Mouse (Mus musculus): ENCODE data around the gene Efcab3. TPM values are rescaled to one million over a fixed set of nuclear protein-coding genes. Genes with fewer than 3 reads are reported as not detected.
A peak's percentile ranks its signal among the peaks of the same experiment; 100 is the strongest.
"Not testable (repeated sequence)": the region's sequence is repeated elsewhere in the genome, so short reads cannot be mapped to it uniquely, and the experiment has no call there.

The Efcab3 gene
- 0.57 TPM in 1 of 2 replicates, not detected in the other for polyA plus RNA-seq (2015; fragmentation: Nextera tagmentation; extraction: Ambion mirVana)

DNA sequence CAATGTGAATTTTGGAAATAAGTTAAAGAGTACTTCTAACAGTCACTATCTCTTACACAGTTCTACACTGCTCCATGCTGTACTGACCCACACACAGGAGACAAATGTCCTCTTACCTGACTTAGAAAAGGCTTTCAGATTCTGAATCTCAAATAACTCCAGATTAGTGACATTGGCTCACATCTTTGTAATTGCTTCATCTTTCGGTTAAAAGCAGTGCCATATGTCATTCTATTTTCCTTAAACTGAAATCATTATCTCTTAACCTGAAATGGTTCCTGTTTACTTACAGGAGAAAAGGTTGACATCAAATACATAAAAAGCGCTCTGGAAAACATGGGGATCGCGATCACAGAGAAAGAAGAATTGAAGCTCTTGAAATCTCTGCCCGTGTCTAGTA is at the start of gene Efcab3:
Gene Efcab3, plus strand, starts transcription at position 301 of the 400 bp plus-strand sequence.
- Histone ChIP-seq H3K27me3 (no peaks in the 10 kb centered on the region), H3K4me2 (replicated peaks) (no peak within 1 kb of the TSS), H3K4me1 (no peaks in the 10 kb centered on the region), H3K9me3 (peaks cover 4% of the 10 kb centered on the region; the same call in 1 of the 2 replicates), H3K27ac (no peak within 1 kb of the TSS), H3K36me3 (no peaks in the 10 kb centered on the region), H3K4me3 (no peak within 1 kb of the TSS), H3K9ac (no peak within 1 kb of the TSS)
- 90% methylated on average over 5 of the region's 5 CpGs for WGBS
- no peak for ATAC-seq (ENCODE audit: low FRiP score, low read depth)

DNA sequence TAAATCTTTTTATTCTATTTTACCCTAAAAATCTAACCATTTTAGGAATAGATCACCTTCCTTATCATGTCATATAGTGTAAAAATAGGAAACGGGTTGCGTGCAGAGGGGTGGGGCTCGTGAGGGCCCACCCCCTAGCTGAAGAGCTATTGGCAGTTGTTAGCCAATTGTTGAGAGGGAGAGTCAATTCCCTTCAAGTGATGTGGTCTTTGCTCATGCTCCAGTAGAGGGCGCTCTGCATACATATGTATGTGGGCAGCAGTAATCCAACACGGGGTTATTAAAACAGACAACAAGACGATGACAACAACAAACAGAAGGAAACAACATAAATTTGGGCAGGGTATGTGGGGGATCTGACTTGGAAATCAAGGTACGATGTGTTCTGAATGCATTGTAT is 42.3 kb upstream of the Efcab3 start:
- Histone ChIP-seq H3K4me1 (no peaks in the 10 kb centered on the region), H3K27ac (no peak overlapping the region), H3K9me3 (no peaks in the 10 kb centered on the region), H3K27me3 (no peaks in the 10 kb centered on the region), H3K36me3 (no peaks in the 10 kb centered on the region), H3K4me3 (no peak overlapping the region), H3K4me2 (replicated peaks) (no peak overlapping the region), H3K9ac (no peak overlapping the region)
- ATAC-seq (ENCODE audit: low FRiP score, low read depth) = no peak
- WGBS = 75% methylated on average over 7 of the region's 7 CpGs

DNA sequence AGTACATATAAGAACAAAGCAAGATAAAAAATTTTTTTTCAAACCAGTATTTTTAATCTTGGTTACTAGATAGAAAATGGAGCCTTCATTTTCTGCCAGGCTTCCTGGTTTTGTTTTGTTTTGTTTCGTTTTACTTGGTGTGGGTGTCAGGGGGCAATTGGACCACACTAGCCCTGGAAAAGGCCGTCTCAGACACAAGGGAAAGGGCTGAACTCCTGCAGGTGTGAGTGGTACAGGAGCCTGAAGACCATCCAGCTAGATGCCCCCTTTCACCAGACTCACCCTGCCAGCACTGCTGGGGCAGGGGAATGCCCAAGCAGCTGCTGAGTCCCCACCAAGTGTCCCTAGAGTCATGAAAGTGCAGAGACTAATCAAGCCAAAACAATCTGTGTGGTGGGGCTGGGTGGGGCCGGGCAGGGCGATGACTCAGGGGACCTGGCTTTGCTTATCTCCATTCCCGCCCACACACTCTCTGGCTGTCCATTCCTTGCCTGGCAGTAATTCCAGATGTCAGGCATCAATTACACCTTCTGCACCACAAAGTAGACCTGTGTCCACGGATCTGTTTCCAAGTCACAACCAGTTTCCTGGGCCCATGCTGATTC is 34.5 kb upstream of the Efcab3 start:
- 30% methylated on average over 6 of the region's 6 CpGs for WGBS
- Histone ChIP-seq H3K27ac (no peak overlapping the region), H3K9me3 (no peaks in the 10 kb centered on the region), H3K4me3 (no peak overlapping the region), H3K4me1 (no peaks in the 10 kb centered on the region), H3K4me2 (replicated peaks) (no peak overlapping the region), H3K27me3 (no peaks in the 10 kb centered on the region), H3K36me3 (no peaks in the 10 kb centered on the region), H3K9ac (no peak overlapping the region)
- ATAC-seq (ENCODE audit: low FRiP score, low read depth) = no peak

DNA sequence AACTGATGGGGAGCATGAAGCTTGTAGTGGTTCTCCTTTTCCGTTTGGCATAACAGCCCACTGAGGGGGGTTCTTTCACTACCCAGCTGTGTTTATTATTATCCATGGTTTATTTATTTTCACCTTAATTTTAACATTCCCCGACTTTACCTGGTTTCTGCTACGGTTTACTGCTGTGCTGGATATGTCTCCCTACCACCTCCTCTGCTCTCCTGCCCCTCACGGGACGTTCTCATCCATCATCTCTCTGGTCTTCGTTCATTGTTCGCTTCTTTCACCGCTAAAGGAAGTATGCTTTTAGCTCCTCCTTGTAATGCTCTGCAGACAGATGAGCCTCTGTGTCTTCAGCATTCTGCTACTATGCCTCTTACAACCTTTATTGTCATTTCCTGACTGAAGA is 33.9 kb upstream of the Efcab3 start:
- Histone ChIP-seq H3K27ac (no peak overlapping the region), H3K9me3 (no peaks in the 10 kb centered on the region), H3K4me1 (no peaks in the 10 kb centered on the region), H3K36me3 (no peaks in the 10 kb centered on the region), H3K27me3 (no peaks in the 10 kb centered on the region), H3K4me3 (no peak overlapping the region), H3K9ac (no peak overlapping the region), H3K4me2 (replicated peaks) (no peak overlapping the region)
- no peak for ATAC-seq (ENCODE audit: low FRiP score, low read depth)
- WGBS = 78% methylated on average over 8 of the region's 8 CpGs

DNA sequence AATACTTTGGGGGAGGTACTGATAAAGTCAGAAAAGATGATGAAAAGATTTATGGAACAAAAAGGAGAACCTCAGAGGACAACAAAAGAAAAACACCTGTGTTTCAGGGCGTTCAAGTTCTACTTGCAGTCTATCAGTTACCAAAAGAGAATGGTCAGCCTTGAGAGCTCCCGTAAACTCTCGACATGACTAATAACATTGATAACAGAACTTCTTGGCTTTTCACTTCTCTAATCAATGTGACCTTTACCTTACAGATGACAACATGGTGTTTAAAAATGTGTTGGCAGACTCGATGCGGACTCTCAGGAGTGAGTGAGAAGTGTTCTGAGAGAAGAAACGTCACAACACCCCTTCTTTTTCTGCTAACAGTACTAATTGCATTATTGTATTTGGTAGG is 33.2 kb upstream of the Efcab3 start:
- H3K4me3 ChIP-seq = no peak overlapping the region
- no peak for ATAC-seq (ENCODE audit: low FRiP score, low read depth)
- no peaks in the 10 kb centered on the region for H3K27me3 ChIP-seq
- H3K9ac ChIP-seq = no peak overlapping the region
- no peak overlapping the region for H3K4me2 ChIP-seq (replicated peaks)
- no peaks in the 10 kb centered on the region for H3K9me3 ChIP-seq
- H3K4me1 ChIP-seq = no peaks in the 10 kb centered on the region
- H3K36me3 ChIP-seq = no peaks in the 10 kb centered on the region
- no peak overlapping the region for H3K27ac ChIP-seq
- WGBS = 82% methylated on average over 6 of the region's 6 CpGs

DNA sequence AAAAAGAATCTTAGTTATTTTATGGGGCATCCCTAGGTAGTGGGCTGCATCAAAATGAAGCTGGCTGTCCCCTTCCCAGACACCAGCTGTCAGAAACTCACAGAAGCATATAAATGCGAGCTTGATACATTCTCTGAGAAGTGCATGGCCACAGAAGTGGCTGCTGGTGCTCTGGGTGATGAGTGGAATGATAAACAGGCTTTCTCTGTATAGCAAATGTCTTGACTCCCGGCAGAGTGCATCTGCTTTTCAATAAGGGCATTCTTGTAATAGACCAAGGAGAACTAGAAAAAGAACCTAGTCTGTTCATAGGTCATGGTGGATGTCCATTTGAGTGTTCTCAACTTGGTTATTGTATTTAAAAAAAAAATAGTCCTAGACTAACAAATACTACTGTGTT is 32.3 kb upstream of the Efcab3 start:
- no peak for ATAC-seq (ENCODE audit: low FRiP score, low read depth)
- no peaks in the 10 kb centered on the region for H3K4me1 ChIP-seq
- H3K4me3 ChIP-seq = no peak overlapping the region
- H3K27ac ChIP-seq = no peak overlapping the region
- no peaks in the 10 kb centered on the region for H3K9me3 ChIP-seq
- no peak overlapping the region for H3K4me2 ChIP-seq (replicated peaks)
- H3K9ac ChIP-seq = no peak overlapping the region
- H3K36me3 ChIP-seq = no peaks in the 10 kb centered on the region
- WGBS = 74% methylated on average over 2 of the region's 2 CpGs
- H3K27me3 ChIP-seq = no peaks in the 10 kb centered on the region

DNA sequence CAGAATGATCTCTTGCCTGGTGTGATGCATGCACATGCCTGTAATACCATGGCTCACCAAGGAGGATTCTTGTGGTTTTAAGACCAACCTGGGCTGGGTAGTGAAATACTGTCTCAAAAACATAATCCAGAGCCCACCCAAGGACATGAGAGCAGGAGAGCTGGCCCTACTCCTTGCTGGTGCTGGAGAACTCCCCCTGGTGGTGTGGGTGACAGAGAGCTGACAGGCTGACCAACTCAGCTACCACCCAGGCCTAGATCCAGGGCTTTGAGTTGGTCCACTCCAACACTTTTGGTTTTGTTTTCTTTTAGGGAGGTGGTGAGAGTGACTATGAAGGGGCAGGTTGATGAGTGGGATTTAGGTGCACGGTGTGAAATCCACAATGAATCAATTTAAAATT is 28.3 kb upstream of the Efcab3 start:
- Histone ChIP-seq H3K9me3 (no peaks in the 10 kb centered on the region), H3K9ac (no peak overlapping the region), H3K27me3 (no peaks in the 10 kb centered on the region), H3K36me3 (no peaks in the 10 kb centered on the region), H3K4me2 (replicated peaks) (no peak overlapping the region), H3K4me3 (no peak overlapping the region), H3K4me1 (no peaks in the 10 kb centered on the region), H3K27ac (no peak overlapping the region)
- WGBS = 97% methylated on average over 1 of the region's 1 CpGs
- no peak for ATAC-seq (ENCODE audit: low FRiP score, low read depth)

DNA sequence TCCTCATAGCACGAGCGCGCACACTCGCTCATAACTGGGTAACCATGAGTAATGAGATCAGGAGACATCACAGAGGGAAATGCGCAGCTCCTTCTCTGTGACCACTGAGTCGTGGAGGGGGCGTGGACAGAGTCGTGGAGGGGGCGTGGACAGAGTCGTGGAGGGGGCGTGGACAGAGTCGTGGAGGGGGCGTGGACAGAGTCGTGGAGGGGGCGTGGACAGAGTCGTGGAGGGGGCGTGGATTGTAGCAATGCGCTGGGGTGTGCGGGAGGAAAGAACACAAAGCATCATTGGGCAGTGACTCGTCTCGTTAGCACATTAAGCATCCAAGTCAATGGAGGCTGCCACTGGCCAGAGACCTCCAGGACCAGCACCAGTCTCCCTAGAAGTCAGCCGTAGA is 49.1 kb downstream of the Efcab3 start:
- not testable (repeated sequence) for H3K9ac ChIP-seq; H3K4me3 ChIP-seq; H3K9me3 ChIP-seq; H3K4me2 ChIP-seq (replicated peaks); H3K27me3 ChIP-seq; H3K27ac ChIP-seq; H3K36me3 ChIP-seq; H3K4me1 ChIP-seq; ATAC-seq (ENCODE audit: low FRiP score, low read depth)
- WGBS = 78% methylated on average over 20 of the region's 22 CpGs

DNA sequence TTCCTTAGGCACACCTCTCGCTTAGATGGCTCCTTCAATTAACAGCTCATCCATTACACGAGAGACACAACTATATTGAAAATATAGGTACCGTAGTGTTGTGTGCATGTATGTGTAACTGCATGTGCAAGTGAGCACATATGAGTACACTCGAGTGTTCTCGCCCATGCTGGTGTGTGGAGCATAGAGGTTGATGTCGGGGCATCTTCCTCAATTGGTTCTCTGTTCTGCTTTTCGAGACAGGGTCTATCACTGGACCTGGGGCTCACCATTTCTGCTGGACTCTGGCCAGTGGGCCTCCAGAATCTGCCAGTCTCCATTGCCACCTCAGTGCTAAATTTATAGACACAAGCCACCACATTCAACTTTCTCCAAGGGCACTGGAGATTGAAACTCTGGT is 54.4 kb downstream of the Efcab3 start:
- WGBS = 79% methylated on average over 7 of the region's 7 CpGs
- Histone ChIP-seq H3K4me3 (no peak overlapping the region), H3K9me3 (no peaks in the 10 kb centered on the region), H3K4me1 (no peaks in the 10 kb centered on the region), H3K36me3 (no peaks in the 10 kb centered on the region), H3K27ac (no peak overlapping the region), H3K9ac (no peak overlapping the region), H3K4me2 (replicated peaks) (no peak overlapping the region), H3K27me3 (no peaks in the 10 kb centered on the region)
- no peak for ATAC-seq (ENCODE audit: low FRiP score, low read depth)

DNA sequence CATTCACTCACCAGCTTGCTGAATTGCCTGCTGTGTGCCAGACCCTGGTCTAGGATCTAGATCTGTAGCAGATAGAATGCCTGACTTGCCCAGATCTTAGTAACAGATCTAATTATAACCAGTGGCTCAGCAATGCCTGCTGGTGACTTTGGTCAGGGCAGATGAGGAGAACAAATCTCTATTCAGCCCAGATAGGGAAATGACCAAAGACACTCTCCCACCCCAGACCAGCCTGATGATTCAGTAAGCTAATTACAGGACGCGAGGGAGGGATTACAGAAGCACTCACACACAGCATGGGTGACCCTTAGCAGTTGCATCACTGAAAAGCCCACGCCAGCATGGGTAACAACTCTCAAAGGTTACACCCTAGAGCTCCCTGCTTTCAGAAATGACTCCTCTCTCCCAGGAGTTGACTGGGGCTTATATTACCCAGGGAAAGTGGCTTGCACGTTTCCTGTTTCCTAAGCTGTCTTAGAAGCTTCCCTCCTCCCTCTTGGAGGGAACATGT is 57.2 kb downstream of the Efcab3 start:
- Histone ChIP-seq H3K9me3 (no peaks in the 10 kb centered on the region), H3K9ac (no peak overlapping the region; the same call in 1 of the 2 replicates), H3K4me3 (no peak overlapping the region), H3K27me3 (no peaks in the 10 kb centered on the region), H3K4me2 (replicated peaks) (no peak overlapping the region), H3K4me1 (no peaks in the 10 kb centered on the region), H3K27ac (no peak overlapping the region), H3K36me3 (no peaks in the 10 kb centered on the region)
- no peak for ATAC-seq (ENCODE audit: low FRiP score, low read depth)
- WGBS = 32% methylated on average over 4 of the region's 4 CpGs

DNA sequence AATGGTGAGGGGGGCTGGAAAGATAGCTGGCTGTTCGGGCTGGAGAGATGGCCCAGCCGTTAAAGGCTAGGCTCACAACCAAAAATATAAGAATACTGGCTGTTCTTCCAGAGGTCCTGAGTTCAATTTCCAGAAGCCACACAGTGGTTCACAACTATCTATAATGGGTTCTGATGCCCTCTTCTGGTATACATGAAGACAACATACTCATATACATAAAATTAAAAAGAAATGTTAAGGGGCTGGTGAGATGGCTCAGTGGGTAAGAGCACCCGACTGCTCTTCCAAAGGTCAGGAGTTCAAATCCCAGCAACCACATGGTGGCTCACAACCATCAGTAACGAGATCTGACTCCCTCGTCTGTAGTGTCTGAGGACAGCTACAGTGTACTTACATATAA is 58.4 kb downstream of the Efcab3 start:
- not testable (repeated sequence) for H3K27me3 ChIP-seq; H3K36me3 ChIP-seq; H3K9me3 ChIP-seq; ATAC-seq (ENCODE audit: low FRiP score, low read depth); H3K4me1 ChIP-seq; H3K9ac ChIP-seq; H3K4me2 ChIP-seq (replicated peaks); H3K27ac ChIP-seq; H3K4me3 ChIP-seq
- 62% methylated on average over 5 of the region's 5 CpGs for WGBS

DNA sequence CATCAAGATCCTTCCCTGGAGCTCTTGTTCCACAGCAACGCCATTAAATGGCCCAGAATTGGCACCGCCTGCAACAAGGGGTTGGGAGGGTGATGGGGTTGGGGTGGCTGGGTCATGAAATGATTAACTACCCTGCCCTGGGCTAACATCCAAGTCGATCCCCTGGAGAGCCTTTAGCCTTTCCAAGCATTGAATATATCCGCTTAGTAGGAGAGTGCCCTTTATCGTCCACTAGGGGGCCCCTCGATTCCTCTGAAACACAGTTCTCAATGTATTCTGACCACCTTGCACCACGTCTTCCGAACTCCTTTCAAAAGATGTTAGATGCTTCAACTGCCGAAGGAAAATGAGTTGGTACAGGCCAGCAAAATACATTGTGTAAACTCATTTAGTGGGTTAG is 60.6 kb downstream of the Efcab3 start:
- no peak overlapping the region for H3K4me2 ChIP-seq (replicated peaks)
- peak; percentile 42; the same call in 1 of the 2 replicates for ATAC-seq (ENCODE audit: low FRiP score, low read depth)
- no peak overlapping the region for H3K27ac ChIP-seq
- peaks cover 12% of the 10 kb centered on the region for H3K4me1 ChIP-seq
- no peaks in the 10 kb centered on the region for H3K27me3 ChIP-seq
- H3K9me3 ChIP-seq = no peaks in the 10 kb centered on the region
- 4% methylated on average over 9 of the region's 9 CpGs for WGBS
- H3K36me3 ChIP-seq = peaks cover 4% of the 10 kb centered on the region
- H3K9ac ChIP-seq = no peak overlapping the region
- H3K4me3 ChIP-seq = no peak overlapping the region
